Mouse (Mus musculus): Measurements from ENCODE around the gene Scd4. TPM values are rescaled to one million over a fixed set of nuclear protein-coding genes. Genes with fewer than 3 reads are reported as not detected.
"Not testable (repeated sequence)": the region's sequence is repeated elsewhere in the genome, so short reads cannot be mapped to it uniquely, and the experiment has no call there.

The Scd4 gene
- polyA plus RNA-seq, 1 experiment from 2014 or later = 0.18 TPM

DNA sequence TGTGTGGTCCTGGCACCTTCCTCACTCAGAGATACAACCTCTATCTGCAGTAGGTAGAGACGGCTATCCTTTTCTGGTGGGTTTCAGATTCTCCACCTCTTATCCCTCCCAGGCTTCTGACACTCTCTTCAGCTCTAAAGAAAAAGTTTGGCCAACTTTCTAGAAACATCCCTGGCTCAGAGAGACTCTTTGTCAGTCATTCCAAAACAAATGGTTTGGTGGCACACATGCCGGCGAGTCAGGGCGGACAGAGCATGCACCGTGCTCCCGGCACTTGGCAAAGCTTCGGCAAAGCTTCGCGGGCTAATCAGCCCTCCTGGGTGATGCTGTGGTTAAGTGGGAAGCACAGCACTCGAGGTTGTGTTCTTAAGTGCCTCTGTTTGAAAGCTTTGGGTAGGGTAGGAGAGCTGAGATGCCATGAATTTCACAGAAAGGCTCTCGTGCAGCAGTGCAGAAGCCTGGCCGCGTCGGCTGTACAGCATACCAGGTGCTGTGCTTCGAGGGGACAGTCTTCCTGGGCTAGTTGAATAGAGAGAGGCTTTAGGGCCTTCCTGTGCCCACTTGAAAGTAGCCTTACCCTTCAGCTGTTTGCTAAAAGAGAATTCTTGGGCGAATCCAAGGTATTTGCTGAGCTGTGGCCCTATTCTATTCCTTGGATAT lies 27.9 kb upstream of the Scd4 start:
- no peak overlapping the region for H3K27ac ChIP-seq (ENCODE audit: low read length)
- no peak for ATAC-seq
- 84% methylated on average over 16 of the region's 16 CpGs for WGBS
- peaks cover 50% of the 10 kb centered on the region for H3K36me3 ChIP-seq (ENCODE audit: control insufficient read depth, insufficient read depth, low read length)
- H3K9me3 ChIP-seq (replicated peaks; ENCODE audit: control insufficient read depth, low read length, poor library complexity, severe bottlenecking) = no peaks in the 10 kb centered on the region
- H3K9ac ChIP-seq (ENCODE audit: low read depth, low read length) = no peak overlapping the region
- H3K27me3 ChIP-seq (ENCODE audit: control insufficient read depth, insufficient read depth, low read depth, low read length) = no peaks in the 10 kb centered on the region
- H3K4me3 ChIP-seq (ENCODE audit: low read depth, low read length) = no peak overlapping the region
- H3K4me2 ChIP-seq (ENCODE audit: low read length) = no peak overlapping the region
- peaks cover 39% of the 10 kb centered on the region for H3K4me1 ChIP-seq (ENCODE audit: control insufficient read depth, insufficient read depth, low read length)

DNA sequence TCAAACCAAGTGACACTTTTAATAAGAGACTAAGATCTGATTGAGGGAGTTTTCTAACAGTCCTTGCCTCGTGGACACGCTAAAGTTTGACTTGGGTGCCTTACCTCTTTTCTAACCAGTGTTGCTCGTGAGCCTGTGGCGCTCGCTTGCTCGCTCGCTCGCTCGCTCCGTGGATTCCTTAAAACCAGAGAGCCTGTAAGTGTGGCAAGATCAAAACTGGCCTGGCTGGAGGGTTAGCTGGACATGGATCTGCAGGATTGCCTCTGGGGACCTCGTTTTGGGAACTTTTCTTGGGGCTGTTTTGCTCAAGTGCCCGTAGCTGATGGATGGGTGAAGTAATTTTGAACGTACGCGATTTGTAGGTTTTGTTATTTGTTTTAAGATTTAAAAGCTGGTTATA lies 27.2 kb upstream of the Scd4 start:
- H3K4me3 ChIP-seq (ENCODE audit: low read depth, low read length) = no peak overlapping the region
- peaks cover 46% of the 10 kb centered on the region for H3K36me3 ChIP-seq (ENCODE audit: control insufficient read depth, insufficient read depth, low read length)
- H3K4me1 ChIP-seq (ENCODE audit: control insufficient read depth, insufficient read depth, low read length) = peaks cover 32% of the 10 kb centered on the region

DNA sequence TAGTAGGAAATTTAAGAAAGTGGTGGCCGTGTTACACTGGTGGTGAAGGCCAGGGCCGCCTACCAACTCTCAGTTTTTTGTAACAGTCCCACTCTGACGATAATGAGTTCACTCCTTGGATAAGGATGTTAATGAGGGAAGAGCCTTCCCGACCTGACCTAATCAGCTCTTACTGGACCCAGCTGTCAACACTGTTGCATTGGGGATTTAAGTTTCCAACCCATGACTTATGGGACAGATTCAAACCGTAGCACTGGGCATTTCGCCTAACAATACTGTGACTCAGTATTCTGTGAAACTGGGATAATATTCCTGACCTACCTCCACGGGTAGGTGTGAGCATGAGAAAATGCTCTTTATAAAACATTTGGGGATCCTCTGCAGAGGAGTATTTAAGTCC lies 26.7 kb upstream of the Scd4 start:
- no peak for ATAC-seq
- 76% methylated on average over 7 of the region's 7 CpGs for WGBS
- Histone ChIP-seq H3K4me3 (ENCODE audit: low read depth, low read length) (no peak overlapping the region), H3K4me1 (ENCODE audit: control insufficient read depth, insufficient read depth, low read length) (peaks cover 32% of the 10 kb centered on the region), H3K27me3 (ENCODE audit: control insufficient read depth, insufficient read depth, low read depth, low read length) (no peaks in the 10 kb centered on the region), H3K9me3 (replicated peaks; ENCODE audit: control insufficient read depth, low read length, poor library complexity, severe bottlenecking) (no peaks in the 10 kb centered on the region), H3K9ac (ENCODE audit: low read depth, low read length) (no peak overlapping the region), H3K4me2 (ENCODE audit: low read length) (no peak overlapping the region), H3K36me3 (ENCODE audit: control insufficient read depth, insufficient read depth, low read length) (peaks cover 43% of the 10 kb centered on the region), H3K27ac (ENCODE audit: low read length) (no peak overlapping the region)

More for the DNA sequence above, 27.2 kb upstream of the Scd4 start:
- Histone ChIP-seq H3K4me2 (ENCODE audit: low read length) (no peak overlapping the region), H3K9me3 (replicated peaks; ENCODE audit: control insufficient read depth, low read length, poor library complexity, severe bottlenecking) (no peaks in the 10 kb centered on the region), H3K27ac (ENCODE audit: low read length) (no peak overlapping the region), H3K9ac (ENCODE audit: low read depth, low read length) (no peak overlapping the region), H3K27me3 (ENCODE audit: control insufficient read depth, insufficient read depth, low read depth, low read length) (no peaks in the 10 kb centered on the region)
- WGBS = 85% methylated on average over 15 of the region's 15 CpGs
- ATAC-seq = no peak

DNA sequence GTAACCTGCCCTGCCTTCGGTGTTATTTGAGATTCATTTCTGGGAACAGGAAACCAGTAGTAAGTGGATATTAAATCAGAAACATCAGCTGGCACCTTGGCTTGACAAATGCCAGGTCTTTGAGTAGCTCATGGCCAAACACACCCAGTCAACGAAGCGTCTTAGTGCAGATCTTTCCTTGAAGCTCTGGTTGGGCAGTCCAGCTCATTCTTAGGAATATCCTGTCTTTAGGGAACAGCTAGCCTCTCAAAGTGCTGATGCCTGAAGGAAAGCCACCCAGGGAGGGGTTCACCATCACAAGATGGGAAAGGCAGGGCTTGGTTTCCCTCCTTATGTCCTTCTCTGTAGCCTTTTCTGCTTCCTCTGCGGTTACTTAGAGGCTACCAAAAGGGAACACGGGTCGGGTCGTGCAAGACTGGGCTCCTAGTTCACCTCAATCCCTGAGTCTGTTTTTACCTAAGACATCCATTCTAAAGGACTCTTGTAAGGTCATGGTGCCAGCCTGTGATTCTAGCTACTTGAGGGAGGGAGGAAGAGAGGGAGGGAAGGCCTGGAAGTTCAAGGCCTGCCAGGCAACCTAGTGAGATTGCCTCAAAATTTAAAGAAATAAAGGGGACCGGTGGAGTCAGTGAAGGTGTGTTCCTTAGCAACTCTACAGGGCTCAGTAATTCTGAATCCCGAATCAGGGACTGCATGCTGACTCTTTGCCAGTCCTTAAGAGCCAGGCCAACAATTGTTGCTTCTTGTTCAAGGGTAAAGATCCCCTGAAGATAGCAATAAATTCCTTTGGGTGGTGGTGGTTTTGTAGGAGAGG lies 25.6 kb upstream of the Scd4 start:
- Histone ChIP-seq H3K4me2 (ENCODE audit: low read length) (no peak overlapping the region), H3K9me3 (replicated peaks; ENCODE audit: control insufficient read depth, low read length, poor library complexity, severe bottlenecking) (no peaks in the 10 kb centered on the region), H3K9ac (ENCODE audit: low read depth, low read length) (no peak overlapping the region), H3K4me1 (ENCODE audit: control insufficient read depth, insufficient read depth, low read length) (peaks cover 26% of the 10 kb centered on the region), H3K27me3 (ENCODE audit: control insufficient read depth, insufficient read depth, low read depth, low read length) (no peaks in the 10 kb centered on the region), H3K27ac (ENCODE audit: low read length) (no peak overlapping the region), H3K36me3 (ENCODE audit: control insufficient read depth, insufficient read depth, low read length) (peaks cover 34% of the 10 kb centered on the region), H3K4me3 (ENCODE audit: low read depth, low read length) (no peak overlapping the region)
- WGBS = 83% methylated on average over 9 of the region's 9 CpGs
- no peak for ATAC-seq

DNA sequence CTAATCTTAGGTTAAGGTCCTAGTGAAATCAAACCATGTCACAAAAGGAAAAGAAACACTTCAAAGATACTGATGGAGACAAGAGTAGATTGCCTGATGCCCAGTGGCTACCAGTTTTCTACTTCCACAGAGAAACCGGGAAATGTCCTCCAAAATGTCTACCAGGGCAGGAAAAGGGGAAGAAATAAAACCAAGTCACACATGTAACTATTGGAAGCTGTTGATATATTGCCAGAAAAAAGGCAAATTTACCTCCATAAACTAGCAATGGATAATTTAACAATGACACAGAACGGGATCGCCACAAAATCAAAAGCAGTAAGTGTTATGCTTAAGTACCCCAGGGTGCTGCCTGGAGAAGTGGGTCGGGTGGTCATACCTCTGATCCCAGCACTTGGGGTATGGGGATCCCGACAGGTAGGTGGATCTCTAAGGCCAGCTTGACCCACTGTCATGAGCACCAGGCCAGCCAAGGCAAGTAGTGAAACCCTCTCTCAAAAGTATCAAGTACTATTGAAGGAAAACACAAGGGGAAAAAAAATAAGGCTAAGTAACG lies 24.9 kb upstream of the Scd4 start:
- H3K27me3 ChIP-seq (ENCODE audit: control insufficient read depth, insufficient read depth, low read depth, low read length) = no peaks in the 10 kb centered on the region
- peaks cover 27% of the 10 kb centered on the region for H3K36me3 ChIP-seq (ENCODE audit: control insufficient read depth, insufficient read depth, low read length)
- H3K4me3 ChIP-seq (ENCODE audit: low read depth, low read length) = no peak overlapping the region
- H3K27ac ChIP-seq (ENCODE audit: low read length) = no peak overlapping the region
- 85% methylated on average over 6 of the region's 6 CpGs for WGBS
- H3K9me3 ChIP-seq (replicated peaks; ENCODE audit: control insufficient read depth, low read length, poor library complexity, severe bottlenecking) = no peaks in the 10 kb centered on the region
- no peak overlapping the region for H3K9ac ChIP-seq (ENCODE audit: low read depth, low read length)
- peaks cover 20% of the 10 kb centered on the region for H3K4me1 ChIP-seq (ENCODE audit: control insufficient read depth, insufficient read depth, low read length)
- no peak for ATAC-seq
- H3K4me2 ChIP-seq (ENCODE audit: low read length) = no peak overlapping the region

DNA sequence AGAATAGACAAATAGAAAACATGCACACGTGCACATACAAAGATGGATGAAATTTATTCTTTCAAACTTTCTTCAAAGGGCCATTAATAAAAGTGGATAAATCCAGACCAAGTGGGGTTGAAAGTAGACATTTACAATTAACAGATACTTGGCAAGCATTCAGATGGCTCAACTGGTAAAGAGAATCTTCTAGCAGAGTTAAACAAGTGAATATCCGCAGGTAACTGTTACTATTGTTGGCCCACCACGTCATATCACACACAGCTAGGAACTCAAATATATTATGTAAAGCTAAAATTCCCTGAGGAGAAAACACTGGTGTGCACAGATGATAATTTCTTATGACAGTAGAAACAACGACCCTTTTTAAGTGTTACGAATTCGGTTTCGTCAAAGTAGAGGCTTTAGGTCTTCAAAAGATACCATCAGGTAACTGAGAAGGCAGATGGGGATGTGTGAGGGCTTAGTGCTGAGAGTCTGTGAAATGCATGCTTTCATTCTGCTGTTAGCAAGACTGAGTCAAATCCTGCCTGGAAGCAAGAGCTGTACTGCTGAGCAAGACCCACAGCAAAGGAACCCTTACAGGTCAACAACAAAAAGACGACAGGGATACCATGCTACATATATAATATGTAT lies 24.2 kb upstream of the Scd4 start:
- H3K27me3 ChIP-seq (ENCODE audit: control insufficient read depth, insufficient read depth, low read depth, low read length) = no peaks in the 10 kb centered on the region
- H3K9me3 ChIP-seq (replicated peaks; ENCODE audit: control insufficient read depth, low read length, poor library complexity, severe bottlenecking) = no peaks in the 10 kb centered on the region
- WGBS = 85% methylated on average over 8 of the region's 8 CpGs
- no peak overlapping the region for H3K9ac ChIP-seq (ENCODE audit: low read depth, low read length)
- H3K27ac ChIP-seq (ENCODE audit: low read length) = no peak overlapping the region
- peaks cover 17% of the 10 kb centered on the region for H3K4me1 ChIP-seq (ENCODE audit: control insufficient read depth, insufficient read depth, low read length)
- peaks cover 21% of the 10 kb centered on the region for H3K36me3 ChIP-seq (ENCODE audit: control insufficient read depth, insufficient read depth, low read length)
- ATAC-seq = no peak
- H3K4me3 ChIP-seq (ENCODE audit: low read depth, low read length) = no peak overlapping the region
- H3K4me2 ChIP-seq (ENCODE audit: low read length) = no peak overlapping the region

DNA sequence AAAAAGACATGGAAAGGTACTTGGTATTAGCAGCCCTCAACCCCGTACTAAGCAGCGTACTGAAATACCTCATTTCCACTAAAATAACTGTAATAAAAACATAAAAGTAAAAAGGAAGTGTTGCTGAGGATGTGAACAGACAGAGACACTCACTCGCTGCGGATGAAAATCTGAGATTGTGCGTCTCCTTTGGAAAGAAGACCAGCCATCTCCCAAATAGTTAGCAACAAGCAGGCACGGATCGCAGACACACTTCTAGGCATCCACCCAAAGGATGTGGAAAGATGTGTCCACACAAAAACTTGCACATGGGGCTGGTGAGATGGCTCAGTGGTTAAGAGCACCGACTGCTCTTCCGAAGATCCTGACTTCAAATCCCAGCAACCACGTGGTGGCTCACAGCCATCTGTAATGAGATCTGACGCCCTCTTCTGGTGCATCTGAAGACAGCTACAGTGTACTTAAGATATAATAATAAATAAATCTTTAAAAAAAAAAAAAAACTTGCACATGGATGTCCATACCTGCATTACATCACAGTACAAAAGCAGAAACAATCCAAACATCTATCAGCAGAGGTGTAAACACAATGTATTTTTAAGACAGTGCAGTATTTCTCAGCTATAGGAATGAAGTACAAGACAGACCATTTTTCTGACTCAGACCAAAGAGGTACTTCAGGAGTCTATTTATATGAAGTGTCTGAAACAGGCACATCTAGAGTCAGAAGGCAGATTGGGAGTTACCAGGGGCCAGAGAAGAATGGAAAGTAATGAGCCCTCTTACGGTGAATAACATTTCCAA lies 23.3 kb upstream of the Scd4 start:
- Histone ChIP-seq H3K4me3 (ENCODE audit: low read depth, low read length) (no peak overlapping the region), H3K9me3 (replicated peaks; ENCODE audit: control insufficient read depth, low read length, poor library complexity, severe bottlenecking) (no peaks in the 10 kb centered on the region), H3K4me1 (ENCODE audit: control insufficient read depth, insufficient read depth, low read length) (peaks cover 18% of the 10 kb centered on the region), H3K4me2 (ENCODE audit: low read length) (no peak overlapping the region), H3K27me3 (ENCODE audit: control insufficient read depth, insufficient read depth, low read depth, low read length) (no peaks in the 10 kb centered on the region), H3K27ac (ENCODE audit: low read length) (no peak overlapping the region), H3K9ac (ENCODE audit: low read depth, low read length) (no peak overlapping the region), H3K36me3 (ENCODE audit: control insufficient read depth, insufficient read depth, low read length) (peaks cover 13% of the 10 kb centered on the region)
- ATAC-seq = no peak
- 77% methylated on average over 12 of the region's 12 CpGs for WGBS

DNA sequence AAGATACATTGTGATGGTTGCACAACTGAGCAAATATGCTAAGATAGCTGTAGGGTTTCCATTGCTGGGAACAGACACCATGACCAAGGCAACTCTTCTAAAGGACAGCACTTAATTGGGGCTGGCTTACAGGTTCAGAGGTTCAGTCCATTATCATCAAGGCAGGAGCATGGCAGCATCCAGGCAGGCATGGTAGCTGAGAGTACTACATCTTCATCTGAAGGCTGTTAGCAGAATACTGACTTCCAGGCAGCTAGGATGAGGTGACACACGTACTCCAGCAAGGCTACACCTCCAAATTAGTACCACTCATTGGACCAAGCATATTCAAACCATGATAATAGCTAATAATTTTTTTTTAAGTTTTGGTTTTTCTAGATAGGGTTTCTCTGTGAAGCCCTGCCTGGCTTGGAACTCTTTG lies 22.7 kb upstream of the Scd4 start:
- H3K27ac ChIP-seq (ENCODE audit: low read length); H3K9me3 ChIP-seq (replicated peaks; ENCODE audit: control insufficient read depth, low read length, poor library complexity, severe bottlenecking); H3K36me3 ChIP-seq (ENCODE audit: control insufficient read depth, insufficient read depth, low read length); ATAC-seq; H3K4me3 ChIP-seq (ENCODE audit: low read depth, low read length); H3K27me3 ChIP-seq (ENCODE audit: control insufficient read depth, insufficient read depth, low read depth, low read length); H3K4me2 ChIP-seq (ENCODE audit: low read length); H3K9ac ChIP-seq (ENCODE audit: low read depth, low read length): not testable (repeated sequence)
- 80% methylated on average over 1 of the region's 1 CpGs for whole genome bisulfite sequencing
- peaks cover 18% of the 10 kb centered on the region for H3K4me1 ChIP-seq (ENCODE audit: control insufficient read depth, insufficient read depth, low read length)

Measured in midbrain, embryonic 16.5 days (tissue).